Mouse (Mus musculus) MEL (cell line): ENCODE measurements around the gene AU018091.

Source experiments
- CHD1 ChIP-seq: IDR thresholded peaks from 2 replicates; pipeline ENCODE4 v1.6.1; 2012; ENCODE audit warnings: low read depth, mild to moderate bottlenecking, inconsistent platforms, low read length, improper control_type of control experiment
- MYB ChIP-seq: IDR thresholded peaks from 2 replicates; pipeline ENCODE4 v1.6.1; 2011; ENCODE audit warnings: mild to moderate bottlenecking, low read depth, low read length, improper control_type of control experiment
- NRF1 ChIP-seq: IDR thresholded peaks from 2 replicates; pipeline ENCODE4 v1.6.1; 2014; ENCODE audit warnings: low read depth, mild to moderate bottlenecking, inconsistent platforms, low read length, improper control_type of control experiment, moderate library complexity; ENCODE audit not compliant: poor library complexity, insufficient read depth, severe bottlenecking
- POLR2A ChIP-seq, 2 experiments: IDR thresholded peaks; 2 replicates each; pipeline ENCODE4 v1.6.1; 2011 to 2012; ENCODE audit warnings: low read length in 2 of 2, mild to moderate bottlenecking in 2 of 2, control low read depth in 1 of 2, improper control_type of control experiment in 1 of 2, low read depth in 1 of 2, moderate library complexity in 1 of 2; ENCODE audit not compliant: control insufficient read depth in 1 of 2, insufficient read depth in 1 of 2, poor library complexity in 1 of 2

DNA sequence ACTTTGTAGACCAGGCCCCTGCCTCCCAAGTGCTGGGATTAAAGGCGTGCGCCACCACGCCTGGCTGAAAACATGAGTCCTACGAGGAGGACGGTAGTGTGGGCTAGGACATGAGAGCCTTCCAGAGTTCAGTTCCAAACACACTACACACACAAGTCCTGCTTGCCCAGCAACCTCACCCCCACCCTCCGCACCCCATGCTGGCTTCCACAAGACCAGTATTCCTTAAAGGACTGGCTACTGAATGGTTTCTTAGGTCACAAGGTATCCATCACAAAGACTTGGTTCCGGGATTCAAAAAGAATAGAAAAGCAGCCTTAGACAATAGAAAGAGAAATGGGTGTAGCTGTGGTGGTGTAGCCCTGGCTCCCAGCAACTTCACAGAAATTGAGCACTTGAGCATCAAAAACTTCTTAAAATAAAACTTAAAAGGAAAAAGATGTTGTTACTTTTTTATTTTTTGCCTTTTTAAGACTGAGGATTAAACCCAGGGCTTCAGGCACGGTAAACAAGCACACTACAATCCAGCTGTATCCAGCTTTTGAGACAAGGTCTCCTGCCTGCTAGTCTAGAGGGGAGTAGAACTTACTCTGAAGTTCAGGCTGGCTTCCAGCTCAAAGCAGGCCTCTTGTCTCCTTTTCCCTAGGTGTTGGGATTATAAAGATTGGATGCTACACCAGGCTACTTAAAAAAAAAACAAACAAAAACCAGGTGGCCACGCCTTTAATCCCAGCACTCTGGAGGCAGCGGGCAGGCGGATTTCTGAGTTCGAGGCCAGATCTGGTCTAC, 43.2 kb upstream of the AU018091 start:
- TF ChIP-seq NRF1 (no peak), POLR2A (IDR thresholded peaks at IDR 0.05; ENCODE audit: control insufficient read depth in 1 of 2, insufficient read depth in 1 of 2, low read depth in 1 of 2, low read length in 2 of 2, poor library complexity in 1 of 2) (no peak), CHD1 (no peak), MYB (no peak)
